Mouse (Mus musculus) monocyte, adult 5-6 weeks (primary cell): ENCODE measurements around the gene Pdik1l. TPM values are rescaled to one million over a fixed set of nuclear protein-coding genes. Genes with fewer than 3 reads are reported as not detected.

Experiments
- ATAC-seq: fragments of 153-309, 156-312 bp; replicated peaks from 2 replicates; pipeline ENCODE4 v1.8.0; 2017; ENCODE audit warnings: mild to moderate bottlenecking; ENCODE audit not compliant: low TSS enrichment, insufficient number of reproducible peaks, severe bottlenecking, poor library complexity, low FRiP score
- total RNA-seq: library from RNA; stranded (forward); fragments of 200-1000, 200-491, 200-594 nt; gene quantifications from 3 replicates; pipeline ENCODE4 v1.2.3, GENCODE M21; 2017

Gene Pdik1l
- total RNA-seq, 1 experiment from 2014 or later: 25.2 TPM

DNA sequence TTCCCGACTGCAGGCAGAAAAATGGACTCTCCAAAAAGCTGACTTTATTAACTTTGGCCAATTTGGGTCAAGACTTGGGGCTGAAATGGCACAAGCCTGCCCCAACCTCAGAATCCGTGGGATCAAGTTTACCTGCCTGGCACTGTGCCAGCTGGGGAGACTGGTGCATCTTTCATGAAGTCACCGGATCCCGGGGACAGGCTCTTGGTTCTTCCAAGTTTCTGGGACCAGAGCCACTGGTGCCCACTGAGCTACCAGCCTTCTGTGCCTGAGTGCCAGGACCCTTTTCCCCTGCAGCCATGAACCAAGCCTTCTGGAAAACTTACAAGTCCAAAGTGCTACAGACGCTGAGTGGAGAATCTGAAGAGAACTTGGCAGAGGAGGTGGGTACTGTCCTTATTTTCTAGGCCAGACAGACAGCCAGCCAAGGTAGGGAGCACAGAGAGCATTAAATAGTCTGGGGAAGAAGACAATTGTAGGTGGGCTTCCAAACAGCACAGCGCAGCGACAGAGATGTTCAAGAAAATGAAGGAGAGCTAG is 40.9 kb downstream of the Pdik1l start, which contains the start of gene Gm30191:
Gm30191 (plus strand) TSS at position 217 of the 540 bp plus-strand sequence.
- ATAC-seq: no peak

DNA sequence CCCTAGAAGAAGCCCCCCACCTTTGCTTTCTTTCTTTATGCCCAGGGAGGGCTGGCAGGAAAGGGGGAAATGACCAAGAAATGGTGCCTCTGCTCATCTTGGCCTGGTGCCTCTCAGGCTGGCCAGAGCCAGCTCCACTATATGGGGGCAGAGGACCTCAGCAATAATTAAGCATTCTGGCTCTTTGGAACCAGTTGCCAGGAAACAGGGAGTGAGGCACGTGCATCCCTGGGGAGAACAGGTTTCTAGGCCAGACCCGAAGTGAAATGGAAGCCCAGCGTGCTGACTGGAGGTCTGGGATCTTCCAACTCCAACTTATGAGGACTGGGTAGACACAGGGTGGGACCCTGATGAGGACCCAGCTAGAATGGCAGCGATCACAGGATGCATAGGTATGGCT is 41.4 kb downstream of the Pdik1l start:
- ATAC-seq: no peak

DNA sequence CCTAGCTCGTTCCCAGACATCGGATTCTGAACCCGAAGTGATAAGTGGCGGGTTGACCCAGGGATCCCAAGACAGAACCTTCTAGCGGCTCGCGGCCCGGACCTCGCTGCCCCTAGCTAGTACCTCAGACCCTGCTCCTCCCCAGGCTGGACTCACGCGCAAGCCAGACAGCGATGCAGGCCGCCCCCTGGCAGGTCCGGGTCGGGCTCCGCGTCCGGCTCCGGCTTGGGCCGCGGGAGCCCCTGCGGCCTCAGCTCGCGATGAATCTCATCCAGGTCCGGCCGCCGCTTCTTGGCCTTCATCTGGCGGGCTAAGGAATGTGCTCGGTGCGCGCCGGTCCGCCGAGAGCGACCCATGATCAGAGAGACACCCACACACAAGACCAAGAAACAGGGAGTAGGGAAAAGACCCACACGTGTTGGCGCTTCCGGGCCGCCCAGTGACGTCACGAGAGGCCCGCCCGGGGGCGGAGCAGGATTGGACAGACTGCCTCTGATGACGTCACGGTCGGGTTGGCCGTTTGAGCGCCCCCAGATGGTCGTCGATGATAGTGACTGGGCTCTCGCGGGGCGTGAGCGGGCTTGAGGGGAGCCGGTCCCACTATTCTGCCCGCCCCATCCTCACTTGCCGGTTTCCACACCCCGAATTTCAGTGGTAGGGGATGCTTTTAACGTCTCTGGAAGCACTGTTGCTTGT is 42.4 kb downstream of the Pdik1l start, which contains the start of gene Zfp593:
Zfp593 (minus strand) TSS at position 445 of the 696 bp plus-strand sequence.
- peak; percentile 87 for ATAC-seq

DNA sequence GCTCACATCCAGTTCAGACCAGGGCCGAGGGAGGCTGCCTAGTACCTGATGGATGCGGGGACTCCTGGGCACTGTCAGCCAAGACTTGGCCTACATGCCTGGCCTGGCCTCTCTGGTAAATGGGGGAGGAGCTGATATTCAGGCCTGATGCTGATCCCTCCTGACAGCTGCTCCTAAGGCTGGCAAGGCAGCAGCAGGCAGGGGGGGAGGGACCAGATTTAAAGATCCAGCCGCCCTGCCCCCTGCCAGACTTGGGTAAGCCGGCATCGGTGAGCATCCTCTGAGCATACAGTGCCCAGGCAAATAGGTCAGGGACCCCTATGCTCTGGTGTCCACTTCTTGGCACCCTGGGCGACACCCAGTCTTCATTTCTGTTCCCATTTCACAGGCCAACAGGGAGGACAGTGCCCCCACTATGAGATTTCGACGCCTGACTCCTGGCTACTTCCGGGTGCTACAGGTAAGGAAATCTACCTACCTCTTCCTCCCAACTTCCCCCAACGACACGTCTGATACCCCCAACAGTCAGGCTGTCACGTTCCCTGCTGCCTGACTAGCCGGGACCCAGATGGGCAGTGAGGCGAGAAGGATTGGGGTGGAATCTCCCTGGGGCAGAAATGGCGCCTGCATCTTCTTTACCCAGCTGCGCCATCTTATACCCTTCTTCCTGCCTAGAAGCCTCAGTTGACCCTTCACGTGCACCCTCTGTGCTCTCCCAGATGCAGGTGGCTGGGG is 44.0 kb downstream of the Pdik1l start, which contains the start of gene E130218I03Rik:
E130218I03Rik (plus strand) TSS at position 147 of the 735 bp plus-strand sequence.
- ATAC-seq: no peak

DNA sequence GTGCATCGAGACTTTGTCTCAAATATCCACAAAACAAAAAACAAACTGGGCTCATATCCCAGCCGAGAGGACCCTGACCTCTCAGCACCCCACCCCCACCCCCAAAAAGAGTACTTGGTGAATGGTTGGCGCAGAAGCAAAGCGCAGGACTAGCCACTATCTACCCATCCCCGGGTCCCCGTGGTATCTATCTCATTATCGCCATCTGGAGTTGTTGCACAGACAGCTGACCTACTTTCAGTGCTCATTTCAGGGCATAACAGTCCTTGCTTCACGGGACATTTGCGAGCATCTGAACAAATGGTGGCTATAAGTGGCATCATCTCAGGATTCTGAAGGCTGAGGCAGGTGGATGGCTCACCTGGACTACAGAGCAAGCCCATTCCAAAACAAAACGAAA is 49.0 kb downstream of the Pdik1l start:
- ATAC-seq: no peak

DNA sequence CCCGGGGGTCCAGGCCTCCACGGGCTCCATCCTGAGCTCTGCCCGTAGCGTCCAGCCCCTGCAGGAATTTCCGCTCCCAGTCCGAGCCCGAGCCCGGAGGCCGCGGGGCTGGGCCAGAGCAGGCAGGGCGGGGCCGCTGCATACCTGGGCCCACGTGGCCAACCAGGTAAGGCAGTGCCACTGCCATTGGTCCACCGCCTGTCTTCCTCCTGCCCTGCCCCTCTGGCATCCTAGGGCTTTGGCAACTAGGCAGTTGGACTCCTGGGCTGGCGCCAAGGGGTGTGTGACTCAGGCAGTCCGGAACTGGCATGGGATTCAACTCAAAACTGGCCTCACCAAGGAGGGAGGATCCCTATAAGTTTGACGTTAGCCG is 49.4 kb downstream of the Pdik1l start, which contains the start of gene Cnksr1:
Cnksr1 (minus strand) TSS at position 121 of the 373 bp plus-strand sequence.
- no peak for ATAC-seq

DNA sequence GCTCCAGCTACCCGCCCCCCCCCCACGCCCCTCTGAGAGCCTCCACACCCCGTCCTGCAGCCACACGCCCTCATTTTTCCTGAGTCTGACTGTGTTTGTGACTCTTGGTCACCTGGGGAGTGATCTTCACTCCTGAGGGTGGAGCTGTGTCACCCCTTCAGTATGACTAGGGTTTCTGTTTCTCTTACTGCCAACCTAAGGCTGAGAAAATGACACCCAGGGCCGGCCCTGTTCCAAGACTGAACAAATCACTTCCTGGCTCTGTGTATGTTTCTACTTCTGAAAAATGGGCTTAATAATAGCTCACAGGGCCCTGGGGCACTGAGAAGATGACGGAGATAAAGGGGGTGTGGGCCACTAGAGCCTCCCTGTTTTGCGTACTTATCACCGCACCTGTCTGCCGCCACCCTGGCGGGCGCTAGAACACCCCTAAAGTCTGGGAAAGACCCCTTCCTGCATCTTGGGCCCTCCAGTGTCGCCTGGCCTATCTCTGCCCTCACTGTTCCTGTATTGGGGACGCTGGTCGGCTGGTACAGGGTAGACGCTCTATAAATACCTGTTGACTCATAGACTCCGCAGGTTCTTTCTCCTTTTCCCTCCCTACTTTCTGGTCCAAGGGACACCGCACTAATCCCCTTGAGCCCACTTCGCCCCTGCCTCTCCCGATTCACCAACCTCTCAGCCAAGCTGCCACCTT is 50.0 kb downstream of the Pdik1l start:
- no peak for ATAC-seq

DNA sequence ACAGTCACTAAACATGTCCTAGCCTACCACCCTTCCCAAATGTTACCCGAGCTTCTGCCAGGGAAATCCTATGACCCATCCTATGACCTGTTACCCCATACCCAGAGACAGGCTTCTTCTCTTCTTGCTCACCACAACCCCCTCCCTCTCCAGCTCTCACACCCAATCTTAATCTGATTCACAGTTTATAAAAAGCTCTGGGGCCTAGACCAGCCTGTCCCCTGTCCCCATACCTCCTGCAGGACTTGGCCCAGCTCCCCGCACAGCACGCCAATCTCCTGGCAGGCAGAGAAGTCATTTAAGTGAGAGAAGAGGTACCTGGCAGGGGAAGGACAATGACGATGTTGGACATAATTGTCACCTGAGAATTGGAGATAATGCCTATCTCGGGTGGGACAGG is 52.8 kb downstream of the Pdik1l start:
- ATAC-seq: no peak

DNA sequence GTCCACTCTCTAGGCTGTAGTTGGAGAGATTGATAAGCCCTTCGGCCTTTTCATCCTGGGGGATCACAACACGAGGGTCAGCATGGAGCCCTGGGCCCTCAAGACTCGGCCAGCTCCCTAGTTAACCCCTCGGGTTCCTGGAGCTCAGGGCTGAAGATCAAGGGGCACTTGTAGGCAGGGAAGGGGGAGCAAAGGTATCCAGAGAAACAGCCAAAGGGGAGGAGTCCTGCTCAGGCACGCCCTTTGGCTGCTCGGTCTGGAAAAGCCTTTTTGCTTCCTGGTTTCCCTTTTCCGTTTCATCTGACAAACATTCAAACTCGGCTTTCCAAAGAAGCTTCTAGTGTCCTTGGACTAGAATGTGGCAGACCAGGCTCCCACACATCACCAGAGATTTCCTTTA is 57.3 kb downstream of the Pdik1l start:
- no peak for ATAC-seq

DNA sequence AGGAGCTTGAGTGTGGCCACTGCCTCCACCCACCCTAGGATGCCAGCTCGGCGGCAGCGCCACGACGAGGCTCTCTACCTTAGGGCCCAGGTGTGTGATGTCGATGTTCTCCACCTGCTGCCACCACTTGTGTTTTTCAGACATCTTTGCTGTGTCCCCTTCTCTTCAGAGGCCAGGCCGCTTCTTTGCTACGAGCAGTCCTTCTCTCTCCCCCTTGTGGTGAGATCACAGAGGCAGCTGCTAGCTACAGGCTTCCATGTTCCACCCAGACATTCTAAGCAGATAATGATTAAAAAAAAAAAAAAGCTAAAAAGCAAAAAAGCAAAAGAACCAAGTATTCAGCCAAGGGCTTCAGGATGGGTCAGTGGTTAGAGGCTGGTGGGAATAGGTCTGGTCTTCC is 60.5 kb downstream of the Pdik1l start, which contains the start of gene Catsper4:
Catsper4 (minus strand) TSS at position 190 of the 400 bp plus-strand sequence.
- ATAC-seq: no peak

Other genes starting within 250 kb of the Pdik1l start
- gene Zfp683, start 234.1 kb downstream of the Pdik1l start, total RNA-seq: 0.64 TPM in 1 of 3 replicates, not detected in the others
- gene Crybg2, start 227.1 kb downstream of the Pdik1l start, total RNA-seq: 0.48 to 3.1 TPM (median 0.64 TPM) in 3 replicates
- 1,277 to 1,906 TPM (median 1,626 TPM) in 3 replicates for gene Cd52, start 192.8 kb downstream of the Pdik1l start, total RNA-seq
- gene Ubxn11, start 185.3 kb downstream of the Pdik1l start, total RNA-seq: 8.5 to 13.7 TPM (median 10.6 TPM) in 3 replicates
- gene Sh3bgrl3, start 159.1 kb downstream of the Pdik1l start, total RNA-seq: 320 to 400 TPM (median 328 TPM) in 3 replicates
- gene Cep85, start 100.8 kb downstream of the Pdik1l start, total RNA-seq: 21.6 to 36.1 TPM (median 24.2 TPM) in 3 replicates
- not detected in 3 replicates for gene Gm7534, start 84.9 kb downstream of the Pdik1l start, total RNA-seq
- gene Catsper4, start 60.5 kb downstream of the Pdik1l start, total RNA-seq: not detected in 3 replicates
- gene Cnksr1, start 49.5 kb downstream of the Pdik1l start, total RNA-seq: not detected in 3 replicates
- gene E130218I03Rik, start 44.2 kb downstream of the Pdik1l start, total RNA-seq: 1.4 TPM in 1 of 3 replicates, not detected in the others
- gene Zfp593, start 42.3 kb downstream of the Pdik1l start, total RNA-seq: 2.8 to 8.7 TPM (median 6.0 TPM) in 3 replicates
- gene Gm30191, start 41.0 kb downstream of the Pdik1l start, total RNA-seq: not detected in 3 replicates
- not detected in 3 replicates for gene Grrp1, start 33.8 kb downstream of the Pdik1l start, total RNA-seq
- gene Trim63, start 27.2 kb upstream of the Pdik1l start, total RNA-seq: not detected in 3 replicates
- gene Slc30a2, start 55.3 kb upstream of the Pdik1l start, total RNA-seq: not detected in 3 replicates
- gene Extl1, start 96.0 kb upstream of the Pdik1l start, total RNA-seq: 0.29 TPM in 1 of 3 replicates, not detected in the others
- gene Pafah2, start 108.4 kb upstream of the Pdik1l start, total RNA-seq: 0.64 to 3.8 TPM (median 1.5 TPM) in 3 replicates
- 17.1 to 48.5 TPM (median 25.0 TPM) in 3 replicates for gene Stmn1, start 180.4 kb upstream of the Pdik1l start, total RNA-seq
- gene Paqr7, start 208.8 kb upstream of the Pdik1l start, total RNA-seq: 2.3 to 9.8 TPM (median 5.0 TPM) in 3 replicates
- not detected in 3 replicates for gene Aunip, start 223.1 kb upstream of the Pdik1l start, total RNA-seq
- gene Mtfr1l, start 247.5 kb upstream of the Pdik1l start, total RNA-seq: 35.4 to 39.0 TPM (median 37.6 TPM) in 3 replicates